Mouse (Mus musculus): ENCODE measurements at regions not wholly inside any gene's neighbourhood (a gene's known extent, or its start where the extent isn't known, plus 50 kb on each side); places are given as distances from the start of the nearest gene placed in this dataset.

GRCm38 (mm10) chr10:51941192-51941591 is 81.1 kb upstream of the Vgll2 start:
- TF ChIP-seq CTCF (IDR thresholded peaks at IDR 0.05; ENCODE audit: borderline replicate concordance, extremely low read depth, insufficient read depth, insufficient read length) (no peak), POLR2A (IDR thresholded peaks at IDR 0.05; ENCODE audit: borderline replicate concordance, extremely low read depth, insufficient read depth, insufficient read length, poor library complexity, severe bottlenecking) (no peak)
